Mouse (Mus musculus) cortical plate, adult 2 months (tissue): ENCODE measurements around the gene Dner. TPM values are rescaled to one million over a fixed set of nuclear protein-coding genes. Genes with fewer than 3 reads are reported as not detected.
"Not testable (repeated sequence)": the region's sequence is repeated elsewhere in the genome, so short reads cannot be mapped to it uniquely, and the experiment has no call there.

Source experiments
- H3K27ac ChIP-seq: fragments of 200-500 bp; 2 replicates; pipeline ENCODE4 v1.5.1; 2012; ENCODE audit warnings: low read length, control low read depth, inconsistent platforms; ENCODE audit not compliant: insufficient read depth
- H3K4me1 ChIP-seq: fragments of 200-500 bp; 2 replicates; pipeline ENCODE4 v1.6.1; 2011; ENCODE audit warnings: low read length; ENCODE audit not compliant: control insufficient read depth, insufficient read depth
- H3K4me3 ChIP-seq: fragments of 200-500 bp; 2 replicates; pipeline ENCODE4 v1.5.1; 2011; ENCODE audit warnings: mild to moderate bottlenecking, low read length, control low read depth; ENCODE audit not compliant: insufficient read depth
- CTCF ChIP-seq: fragments of 200-500 bp; IDR thresholded peaks from 2 replicates; pipeline ENCODE4 v1.5.1; 2011; ENCODE audit warnings: mild to moderate bottlenecking, control low read depth, low read length; ENCODE audit not compliant: insufficient read depth; ENCODE audit errors: extremely low read depth
- POLR2A ChIP-seq: fragments of 200-500 bp; IDR thresholded peaks from 2 replicates; pipeline ENCODE4 v1.6.1; 2011; ENCODE audit warnings: mild to moderate bottlenecking, low read length, control low read depth; ENCODE audit not compliant: insufficient read depth; ENCODE audit errors: extremely low read depth
- polyA plus RNA-seq: library from polyadenylated mRNA; depleted of rRNA; stranded (reverse); fragments of >200 nt; gene quantifications from 2 replicates; pipeline ENCODE4 v1.2.3, GENCODE M21; 2012

Dner gene
- polyA plus RNA-seq, 1 experiment: 75.0 TPM

DNA sequence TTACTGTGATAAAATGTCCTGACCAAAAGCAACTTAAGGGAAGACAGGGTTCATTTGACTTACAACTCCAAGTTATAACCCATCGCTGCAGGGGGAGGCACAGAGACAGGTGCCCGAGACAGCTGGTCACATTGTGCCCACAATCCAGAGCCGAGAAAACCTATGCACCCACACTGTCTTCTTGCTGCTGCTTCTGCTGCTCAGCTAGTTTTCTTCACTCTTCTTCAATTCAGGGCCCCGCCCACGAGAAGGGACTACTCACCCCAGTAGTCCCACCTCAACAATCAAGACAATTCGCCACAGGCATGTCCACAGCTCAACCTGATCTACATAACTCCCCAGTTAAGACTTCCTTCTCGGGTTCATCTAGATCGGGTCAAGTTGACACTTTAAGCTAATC lies 332.1 kb downstream of the Dner start, which contains the start of gene Pid1:
Gene Pid1 (minus strand): TSS at position 214 of the 400 bp plus-strand sequence.
- Histone ChIP-seq H3K27ac (no peak within 1 kb of the TSS), H3K4me3 (no peak within 1 kb of the TSS), H3K4me1 (peaks cover 8% of the 10 kb centered on the region)
- TF ChIP-seq CTCF: no peak
- TF ChIP-seq POLR2A: no peak

DNA sequence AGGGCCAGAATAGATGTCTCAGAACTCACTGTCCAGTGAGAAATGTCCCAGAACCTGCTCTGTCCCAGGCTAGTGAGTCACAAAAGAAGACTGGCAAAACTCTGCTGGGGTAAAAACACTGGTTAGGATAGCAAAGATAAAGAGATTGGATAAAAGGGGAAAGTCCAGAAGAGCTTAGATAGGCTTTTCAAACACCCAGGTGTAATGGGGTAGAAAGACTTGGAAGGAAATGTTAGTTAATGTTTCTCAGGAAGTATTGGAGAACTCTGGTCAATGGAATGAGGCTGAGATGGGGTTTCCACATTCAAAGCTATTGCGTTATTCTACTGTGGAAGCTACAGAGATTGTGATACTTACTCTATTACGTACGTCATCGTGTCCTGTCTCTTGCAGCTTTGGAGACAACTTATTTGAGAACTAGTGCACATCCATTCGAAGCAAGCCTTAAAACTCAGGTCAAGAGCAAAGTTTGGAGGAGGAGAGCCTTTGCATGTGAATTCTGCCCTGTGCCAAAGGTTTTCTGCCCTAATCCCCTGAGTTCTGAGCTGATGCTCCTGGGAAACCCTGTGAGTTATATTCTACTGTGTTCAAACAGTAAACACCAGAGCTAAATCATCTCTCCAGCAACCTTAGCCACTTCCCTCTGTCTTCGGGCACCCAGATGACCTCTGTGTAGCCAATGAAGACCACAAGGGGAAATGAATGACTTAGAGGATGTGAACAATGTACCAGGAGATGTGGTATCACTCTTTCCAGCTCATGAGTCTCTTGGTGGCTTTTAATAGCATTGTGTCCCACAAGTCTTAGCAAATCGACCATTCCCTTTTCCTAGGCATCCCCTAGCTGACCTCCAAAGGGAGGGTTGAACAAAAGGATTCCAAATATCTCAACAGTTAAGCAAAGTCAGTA lies 333.1 kb downstream of the Dner start:
- H3K4me3 ChIP-seq: no peak overlapping the region
- TF ChIP-seq CTCF: no peak
- TF ChIP-seq POLR2A: no peak
- H3K4me1 ChIP-seq: peaks cover 7% of the 10 kb centered on the region
- H3K27ac ChIP-seq: no peak overlapping the region

DNA sequence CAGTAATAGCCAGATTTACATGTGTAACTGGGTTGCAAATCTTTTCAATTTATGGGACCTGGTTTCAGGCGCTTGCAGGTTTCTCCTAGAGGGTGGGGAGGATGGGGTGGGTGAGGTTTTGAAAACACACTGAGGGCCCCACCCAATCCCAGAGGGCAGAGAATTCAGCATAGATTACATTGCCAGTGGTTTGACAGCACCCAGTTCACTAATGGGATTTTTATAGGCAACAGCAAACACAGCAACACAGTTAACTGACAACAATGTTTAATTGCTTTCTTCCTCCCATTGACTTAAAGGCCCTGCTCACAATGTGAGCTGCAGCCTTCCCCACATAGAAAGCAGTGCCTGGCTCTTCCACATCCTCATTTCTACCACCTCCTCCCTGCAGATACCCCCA lies 333.8 kb downstream of the Dner start:
- Histone ChIP-seq H3K27ac (no peak overlapping the region), H3K4me1 (peaks cover 4% of the 10 kb centered on the region), H3K4me3 (no peak overlapping the region)
- no peak for TF ChIP-seq CTCF
- TF ChIP-seq POLR2A: no peak

DNA sequence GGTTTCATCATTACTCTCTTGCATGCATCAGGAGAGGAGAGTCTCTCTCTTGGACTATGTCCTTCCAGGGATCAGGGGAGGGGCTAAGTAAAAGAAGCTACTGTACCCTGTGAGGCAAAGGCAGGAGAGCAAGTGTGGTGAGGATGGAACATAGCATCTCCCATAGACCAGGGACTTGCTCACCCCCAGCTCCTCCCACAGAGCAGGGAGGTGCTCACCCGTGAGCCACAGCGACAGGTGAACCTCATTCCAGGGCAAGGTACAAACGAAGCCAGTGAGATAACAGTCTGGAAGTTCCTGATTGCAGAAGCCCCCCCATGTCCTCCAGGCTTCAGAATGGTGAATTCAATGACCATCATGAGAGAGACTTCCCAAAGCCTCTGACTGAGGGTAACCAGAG lies 334.6 kb downstream of the Dner start:
- Histone ChIP-seq H3K4me1 (peaks cover 2% of the 10 kb centered on the region; the same call in 1 of the 2 replicates), H3K27ac (no peak overlapping the region), H3K4me3 (no peak overlapping the region)
- TF ChIP-seq POLR2A (no peak), CTCF (no peak)

DNA sequence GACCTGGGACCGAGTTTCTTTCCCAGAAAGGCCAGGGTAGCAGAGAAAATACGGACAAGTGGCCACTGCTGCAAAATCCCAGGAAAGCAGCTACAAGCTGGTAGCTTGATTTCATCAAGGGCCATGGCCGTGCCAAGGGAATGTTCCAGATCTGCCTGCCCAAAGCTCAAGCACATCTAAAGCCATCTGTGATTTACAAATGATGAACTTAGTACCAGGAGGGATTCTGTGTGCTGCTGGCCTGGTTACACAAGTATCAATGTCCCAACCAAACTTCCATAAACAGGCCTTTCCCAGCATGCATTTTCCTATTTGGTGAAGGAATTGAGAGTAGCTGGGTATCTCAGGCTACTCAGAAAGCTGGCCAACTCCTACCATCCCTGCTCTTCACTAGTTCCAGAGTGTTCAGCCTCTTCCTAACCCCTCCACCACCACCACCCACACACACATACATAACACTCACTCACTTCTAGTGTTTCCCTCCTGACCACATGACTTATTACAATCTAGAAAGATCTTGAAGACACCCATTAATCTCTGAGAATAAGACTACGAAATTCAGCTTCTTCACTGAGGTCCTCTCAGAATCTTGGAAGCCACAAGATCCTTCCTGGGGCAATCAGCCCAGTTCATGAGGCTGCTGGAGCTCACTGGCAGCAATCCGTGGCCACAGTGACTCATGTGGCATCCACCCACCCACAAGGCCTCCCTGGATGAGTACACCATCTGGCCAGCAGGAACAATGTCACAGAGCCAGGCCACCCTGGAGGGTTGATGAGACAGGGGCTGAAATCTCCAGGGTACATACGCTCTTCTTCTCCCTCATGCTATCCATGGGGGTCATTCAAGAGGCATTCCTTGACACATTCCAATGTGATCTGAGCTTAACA lies 336.2 kb downstream of the Dner start:
- Histone ChIP-seq H3K27ac (no peak overlapping the region), H3K4me3 (no peak overlapping the region), H3K4me1 (no peaks in the 10 kb centered on the region)
- TF ChIP-seq POLR2A (no peak), CTCF (no peak)

DNA sequence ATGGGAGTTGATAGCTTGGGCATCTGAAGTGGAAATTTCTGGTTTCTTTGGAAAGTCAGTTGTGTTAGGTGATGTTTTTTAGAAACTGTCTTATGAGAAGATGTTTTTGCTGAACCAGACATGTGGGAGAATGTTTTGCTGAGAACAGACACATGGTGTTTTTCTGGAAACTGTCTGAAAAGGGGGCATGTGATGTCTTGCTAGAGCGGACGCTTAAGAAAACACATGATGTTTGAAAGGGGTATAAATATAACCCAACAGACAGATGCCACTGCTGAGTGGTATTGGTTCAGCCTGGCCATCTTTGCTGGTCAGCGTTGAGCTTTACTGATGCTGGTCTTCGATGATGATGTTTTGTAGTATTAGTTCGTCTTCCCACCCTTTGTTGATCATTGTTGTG lies 338.8 kb downstream of the Dner start:
- TF ChIP-seq POLR2A (no peak), CTCF (no peak)
- Histone ChIP-seq H3K4me3 (no peak overlapping the region), H3K27ac (no peak overlapping the region), H3K4me1 (no peaks in the 10 kb centered on the region)

DNA sequence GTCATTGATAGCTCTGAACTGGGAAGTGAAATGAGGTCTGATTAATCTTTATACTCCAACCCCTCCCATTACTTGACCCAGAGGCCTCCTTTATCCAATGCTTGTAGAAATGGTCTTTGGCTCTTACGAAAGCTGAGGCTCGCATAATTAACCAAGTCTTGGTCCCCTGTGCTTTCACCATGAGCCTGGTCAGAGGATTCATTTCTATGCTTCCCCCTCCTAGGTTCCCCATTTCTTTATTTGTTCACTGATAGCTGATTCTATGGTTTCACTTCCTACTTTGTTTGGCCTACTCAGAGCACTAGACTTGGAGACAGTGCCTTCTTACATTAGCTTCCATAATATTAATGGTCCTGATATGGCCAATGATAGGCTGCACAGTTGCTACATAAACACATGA lies 345.8 kb downstream of the Dner start:
- no peak overlapping the region for H3K4me3 ChIP-seq

DNA sequence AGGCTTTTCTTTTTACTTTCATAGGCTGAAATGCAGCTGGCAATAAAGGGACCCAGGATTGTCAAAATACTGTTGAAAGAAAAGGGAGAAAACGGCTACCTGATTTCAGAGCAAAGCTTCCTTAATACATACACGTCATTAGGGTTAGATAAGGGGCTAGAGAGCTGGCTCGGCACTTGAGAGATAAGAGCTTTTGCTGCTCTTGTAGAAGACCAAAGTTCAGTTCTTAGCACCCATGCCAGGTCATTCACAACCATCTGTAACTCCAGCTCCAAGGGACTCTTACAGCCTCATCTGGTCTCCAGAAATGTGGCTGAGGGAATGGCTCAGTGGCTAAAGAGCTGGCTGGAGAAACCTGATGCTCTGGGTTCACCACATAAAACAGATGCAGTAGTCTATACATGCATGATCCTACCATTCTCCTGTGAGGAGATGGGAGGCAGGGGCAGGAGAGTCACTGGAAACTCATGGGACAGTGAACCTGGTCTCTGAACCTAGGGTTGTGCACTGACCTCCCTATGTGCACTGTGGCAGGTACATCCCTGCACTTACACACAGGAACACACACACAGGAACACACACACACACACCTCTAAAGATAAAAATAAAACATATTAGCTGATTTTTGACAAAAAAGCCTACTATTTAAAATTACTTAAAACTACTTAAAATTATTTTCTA lies 348.1 kb downstream of the Dner start:
- no peaks in the 10 kb centered on the region for H3K4me1 ChIP-seq
- TF ChIP-seq POLR2A (no peak), CTCF (no peak)

More for the DNA sequence above, 345.8 kb downstream of the Dner start:
- Histone ChIP-seq H3K27ac (no peak overlapping the region), H3K4me1 (no peaks in the 10 kb centered on the region)
- TF ChIP-seq POLR2A (no peak), CTCF (no peak)

DNA sequence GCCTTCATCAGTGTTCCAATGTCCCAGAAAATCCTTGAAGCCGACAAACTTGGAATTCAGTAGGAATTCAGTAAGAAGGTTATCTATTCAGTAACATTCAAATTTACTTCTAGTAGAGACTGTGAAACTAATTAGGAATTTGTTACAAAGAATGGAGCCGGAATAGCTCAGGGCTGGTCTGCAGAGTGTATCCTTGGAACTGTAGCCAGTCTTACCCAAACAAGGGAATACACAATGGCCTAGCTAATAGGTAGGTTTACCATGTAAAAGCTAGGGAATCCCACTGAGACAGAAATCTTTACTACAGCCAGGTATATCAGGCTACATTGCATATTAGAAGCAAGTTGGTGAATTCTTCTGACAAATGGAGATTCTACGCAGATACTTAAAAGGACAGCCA lies 363.2 kb downstream of the Dner start:
- not testable (repeated sequence) for H3K4me1 ChIP-seq, H3K4me3 ChIP-seq, H3K27ac ChIP-seq

More for the DNA sequence above, 348.1 kb downstream of the Dner start:
- Histone ChIP-seq H3K27ac (no peak overlapping the region), H3K4me3 (no peak overlapping the region)

DNA sequence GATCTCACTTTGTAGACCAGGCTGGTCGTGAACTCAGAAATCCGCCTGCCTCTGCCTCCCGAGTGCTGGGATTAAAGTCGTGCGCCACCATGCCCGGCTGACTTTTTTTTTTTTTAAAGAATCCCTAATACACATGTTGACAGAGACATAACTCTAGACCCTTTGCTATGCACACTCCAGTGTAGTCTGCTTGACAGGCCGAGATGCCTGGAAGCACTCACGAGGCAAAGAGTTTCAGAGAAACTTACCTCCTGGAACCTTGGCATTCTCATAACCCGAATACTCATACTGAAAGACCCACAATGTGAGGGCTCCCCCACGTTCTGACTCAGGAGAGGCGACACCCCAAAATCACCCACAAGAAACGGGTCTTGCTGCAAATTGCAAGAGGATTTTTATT lies 364.2 kb downstream of the Dner start:
- not testable (repeated sequence) for H3K4me1 ChIP-seq, H3K4me3 ChIP-seq, H3K27ac ChIP-seq
